Mouse (Mus musculus) CH12.LX (cell line): ENCODE measurements around the gene Slc39a10. TPM values are rescaled to one million over a fixed set of nuclear protein-coding genes. Genes with fewer than 3 reads are reported as not detected.

ENCODE experiments used
- DNase-seq: peaks from one replicate; pipeline ENCODE4 v3.0.0-alpha.2; 2013; ENCODE audit errors: extremely low read depth
- H3K27ac ChIP-seq: 2 replicates; pipeline ENCODE4 v1.5.1; 2012; ENCODE audit warnings: low read depth, mild to moderate bottlenecking, control low read depth, moderate library complexity; ENCODE audit not compliant: insufficient read depth
- H3K27me3 ChIP-seq: replicated peaks from 2 replicates; pipeline ENCODE3; 2012; ENCODE audit warnings: inconsistent platforms
- H3K36me3 ChIP-seq, 2 experiments: replicated peaks in 1 of 2; 2 replicates each; pipeline versions ENCODE3 to v1.6.1; 2012; ENCODE audit warnings: inconsistent platforms in 1 of 2, low read length in 1 of 2, mild to moderate bottlenecking in 1 of 2, mixed read lengths in 1 of 2, moderate library complexity in 1 of 2; ENCODE audit not compliant: control insufficient read depth in 1 of 2, insufficient read depth in 1 of 2
- H3K4me1 ChIP-seq, 2 experiments: 2 replicates each; pipeline ENCODE4 v1.6.1; 2012; ENCODE audit warnings: inconsistent platforms in 1 of 2, moderate library complexity in 1 of 2; ENCODE audit not compliant: insufficient read depth in 2 of 2, control insufficient read depth in 1 of 2
- H3K4me2 ChIP-seq: 2 replicates; pipeline ENCODE4 v1.6.1; 2012; ENCODE audit warnings: low read depth, mild to moderate bottlenecking, control low read depth; ENCODE audit not compliant: poor library complexity, insufficient read depth, severe bottlenecking
- H3K4me3 ChIP-seq, 3 experiments: fragments of 150-350 bp in 1 of 3; sonication (generic) in 1 of 3; replicated peaks in 1 of 3; 2 replicates each; pipeline versions ENCODE3 to v1.5.1; 2011 to 2012; ENCODE audit warnings: low read depth in 2 of 3, low read length in 2 of 3, mild to moderate bottlenecking in 2 of 3, moderate library complexity in 2 of 3, control low read depth in 1 of 3, improper control_type of control experiment in 1 of 3, inconsistent platforms in 1 of 3, mixed read lengths in 1 of 3; ENCODE audit not compliant: poor library complexity in 1 of 3
- H3K79me2 ChIP-seq: replicated peaks from 2 replicates; pipeline ENCODE4 v1.6.1; 2012; ENCODE audit warnings: mild to moderate bottlenecking, moderate library complexity; ENCODE audit not compliant: control insufficient read depth, poor library complexity, insufficient read depth, severe bottlenecking; ENCODE audit errors: extremely low read depth
- H3K9ac ChIP-seq: 2 replicates; pipeline ENCODE4 v1.6.1; 2012; ENCODE audit warnings: low read depth, mild to moderate bottlenecking, control low read depth, moderate library complexity; ENCODE audit not compliant: insufficient read depth
- H3K9me3 ChIP-seq: replicated peaks from 2 replicates; pipeline ENCODE3; 2012; ENCODE audit warnings: low read length, inconsistent platforms, mixed read lengths
- CTCF ChIP-seq, 2 experiments: IDR thresholded peaks in 1 of 2; conservative IDR thresholded peaks in 1 of 2; 2 replicates each; pipeline ENCODE4 v1.5.1; 2011 to 2012; ENCODE audit warnings: low read depth in 2 of 2, low read length in 2 of 2, improper control_type of control experiment in 1 of 2, inconsistent platforms in 1 of 2, mild to moderate bottlenecking in 1 of 2, moderate library complexity in 1 of 2
- GABPA ChIP-seq: IDR thresholded peaks from 2 replicates; pipeline ENCODE4 v1.6.1; 2012; ENCODE audit warnings: low read depth, low read length, improper control_type of control experiment, inconsistent platforms; ENCODE audit not compliant: insufficient replicate concordance
- HCFC1 ChIP-seq: IDR thresholded peaks from 2 replicates; pipeline ENCODE4 v1.6.1; 2012; ENCODE audit warnings: low read depth, mild to moderate bottlenecking, inconsistent platforms, low read length, improper control_type of control experiment
- IRF4 ChIP-seq: IDR thresholded peaks from 2 replicates; pipeline ENCODE4 v1.6.1; 2014; ENCODE audit warnings: low read depth, mild to moderate bottlenecking, inconsistent platforms, low read length, improper control_type of control experiment
- JUND ChIP-seq: conservative IDR thresholded peaks from 2 replicates; pipeline ENCODE4 v1.6.1; 2011; ENCODE audit warnings: low read depth, low read length, improper control_type of control experiment
- KAT2A ChIP-seq: IDR thresholded peaks from 2 replicates; pipeline ENCODE4 v1.6.1; 2012; ENCODE audit warnings: low read length, improper control_type of control experiment, inconsistent platforms; ENCODE audit not compliant: insufficient replicate concordance
- MAZ ChIP-seq: IDR thresholded peaks from 2 replicates; pipeline ENCODE4 v1.6.1; 2012; ENCODE audit warnings: low read depth, mild to moderate bottlenecking, inconsistent platforms, low read length, improper control_type of control experiment, moderate library complexity
- MEF2A ChIP-seq: IDR thresholded peaks from 2 replicates; pipeline ENCODE4 v1.6.1; 2014; ENCODE audit warnings: low read depth, mild to moderate bottlenecking, inconsistent platforms, low read length, improper control_type of control experiment, borderline replicate concordance
- PAX5 ChIP-seq: IDR thresholded peaks from 2 replicates; pipeline ENCODE4 v1.6.1; 2012; ENCODE audit warnings: low read length, inconsistent platforms, mixed read lengths
- POLR2AphosphoS2 ChIP-seq: IDR thresholded peaks from 2 replicates; pipeline ENCODE4 v1.6.1; 2011; ENCODE audit warnings: low read depth, low read length, improper control_type of control experiment
- RCOR1 ChIP-seq: conservative IDR thresholded peaks from 2 replicates; pipeline ENCODE4 v1.6.1; 2012; ENCODE audit warnings: low read depth, mild to moderate bottlenecking, inconsistent platforms, low read length, improper control_type of control experiment
- SIN3A ChIP-seq: IDR thresholded peaks from 2 replicates; pipeline ENCODE4 v1.6.1; 2012; ENCODE audit warnings: low read length, improper control_type of control experiment, inconsistent platforms
- SMC3 ChIP-seq: IDR thresholded peaks from 2 replicates; pipeline ENCODE4 v1.6.1; 2011; ENCODE audit warnings: low read depth, low read length, improper control_type of control experiment
- TBP ChIP-seq: conservative IDR thresholded peaks from 2 replicates; pipeline ENCODE4 v1.6.1; 2011; ENCODE audit warnings: low read depth, low read length, improper control_type of control experiment
- TCF12 ChIP-seq: IDR thresholded peaks from 2 replicates; pipeline ENCODE4 v1.6.1; 2014; ENCODE audit warnings: low read depth, mild to moderate bottlenecking, inconsistent platforms, low read length, improper control_type of control experiment
- USF1 ChIP-seq: IDR thresholded peaks from 2 replicates; pipeline ENCODE4 v1.6.1; 2014; ENCODE audit warnings: low read depth, mild to moderate bottlenecking, inconsistent platforms, low read length, improper control_type of control experiment
- ZMIZ1 ChIP-seq: IDR thresholded peaks from 2 replicates; pipeline ENCODE4 v1.6.1; 2012; ENCODE audit warnings: low read depth, mild to moderate bottlenecking, inconsistent platforms, low read length, improper control_type of control experiment
- ZNF384 ChIP-seq: IDR thresholded peaks from 2 replicates; pipeline ENCODE4 v1.6.1; 2012; ENCODE audit warnings: low read depth, low read length, improper control_type of control experiment, inconsistent platforms
- dilution Hi-C: fragments of 300-500 bp; cut with MboI; formaldehyde crosslinking; loops from 2 replicates; pipeline ENCODE4 v1.14.3; 2020; ENCODE audit warnings: low sequenced_read_pairs; ENCODE audit not compliant: extremely low pct_unique_long_range_greater_than_20kb, extremely low pct_ligation_motif_present
- in situ Hi-C: fragments of 300-500 bp; cut with MboI; formaldehyde crosslinking; loops from 3 replicates; pipeline ENCODE4 v1.14.3; 2019; ENCODE audit warnings: low sequenced_read_pairs, low pct_ligation_motif_present, low pct_unique_long_range_greater_than_20kb, mixed read lengths
- polyA plus RNA-seq: library from polyadenylated mRNA; unstranded; fragments of >175 nt; gene quantifications from 2 replicates; pipeline ENCODE4 v1.2.1, GENCODE M21; 2012; ENCODE audit warnings: low read depth; ENCODE audit not compliant: insufficient read length
- total RNA-seq, 2 experiments: library from RNA; depleted of rRNA; stranded (reverse); fragments of 300-350 nt in 1 of 2; fragments of >200 nt in 1 of 2; gene quantifications; 2 replicates each; pipeline ENCODE4 v1.2.3; 2012 to 2014

The Slc39a10 gene
- total and polyA plus RNA-seq, 3 experiments, result 7.3 to 14.2 (median 11.0) TPM

DNA sequence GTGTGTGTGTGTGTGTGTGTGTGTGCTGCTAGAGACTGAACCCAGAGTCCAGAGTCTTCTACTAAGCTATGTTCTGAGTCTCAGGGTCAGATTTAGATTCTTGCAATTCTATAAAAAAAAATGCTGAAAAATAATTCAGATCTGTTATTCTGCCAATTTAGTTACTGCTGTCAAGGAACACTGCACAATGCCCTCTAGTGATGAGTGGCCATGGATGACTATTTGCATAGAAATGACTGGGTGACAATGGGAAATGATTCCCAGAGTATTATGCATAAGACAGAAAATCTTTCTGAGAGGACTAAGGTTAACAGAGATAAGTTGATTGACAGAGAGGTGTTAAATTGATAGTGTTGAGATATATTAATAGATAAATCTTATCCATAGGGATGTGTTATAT, 32.3 kb upstream of the Slc39a10 start:
- no peak overlapping the region for H3K9ac ChIP-seq
- no peak for DNase-seq
- H3K9me3 ChIP-seq, result no peaks in the 10 kb centered on the region
- no peaks in the 10 kb centered on the region for H3K27me3 ChIP-seq
- peaks cover 4 to 27% of the 10 kb centered on the region in 2 experiments; a peak in 3 of 4 replicates for H3K4me1 ChIP-seq
- no peak overlapping the region for H3K4me2 ChIP-seq
- H3K79me2 ChIP-seq, result no peaks in the 10 kb centered on the region
- TF ChIP-seq TCF12 (no peak), POLR2AphosphoS2 (no peak), ZNF384 (no peak), PAX5 (no peak), KAT2A (no peak)
- dilution Hi-C loops, result no loop called here
- H3K36me3 ChIP-seq, result no peaks in the 10 kb centered on the region
- no peak overlapping the region for H3K4me3 ChIP-seq
- no peak overlapping the region for H3K27ac ChIP-seq
- in situ Hi-C loops, result loop anchor here (10.0 kb wide), 1 partner anchor 70 kb away; no protein-coding TSS in a partner anchor

DNA sequence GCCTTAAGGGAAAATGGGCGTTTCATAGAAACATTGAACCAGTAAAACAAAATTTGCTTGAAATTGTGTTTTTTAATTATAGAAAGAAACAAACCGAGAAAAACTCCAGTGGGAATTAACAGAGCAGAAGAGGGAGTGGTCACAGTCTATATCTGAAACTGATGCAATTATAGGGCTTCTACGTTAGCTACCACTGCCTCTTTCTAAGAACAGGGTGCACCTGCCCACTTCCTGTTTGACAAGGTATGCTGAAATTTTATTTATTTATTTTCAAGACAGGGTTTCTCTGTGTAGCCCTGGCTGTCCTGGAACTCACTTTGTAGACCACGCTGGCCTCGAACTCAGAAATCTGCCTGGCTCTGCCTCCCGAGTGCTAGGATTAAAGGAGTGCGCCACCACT, 30.3 kb upstream of the Slc39a10 start:
- TF ChIP-seq HCFC1 (no peak), JUND (no peak), USF1 (no peak), ZMIZ1 (no peak), POLR2AphosphoS2 (no peak), GABPA (no peak), SIN3A (no peak), IRF4 (no peak), RCOR1 (no peak), SMC3 (no peak), TCF12 (no peak), TBP (no peak), ZNF384 (no peak), MEF2A (no peak), MAZ (no peak), CTCF (conservative IDR thresholded peaks at IDR 0.05 in 1 of 2, IDR thresholded peaks at IDR 0.05 in 1 of 2; ENCODE audit: low read depth in 2 of 2, low read length in 2 of 2) (no peak)
- Histone ChIP-seq H3K79me2 (no peaks in the 10 kb centered on the region), H3K9me3 (no peaks in the 10 kb centered on the region), H3K36me3 (no peaks in the 10 kb centered on the region), H3K9ac (no peak overlapping the region), H3K27me3 (no peaks in the 10 kb centered on the region), H3K4me2 (no peak overlapping the region), H3K4me1 (peaks cover 4 to 35% of the 10 kb centered on the region in 2 experiments; a peak in 3 of 4 replicates), H3K27ac (no peak overlapping the region), H3K4me3 (no peak overlapping the region)
- DNase-seq, result no peak
- in situ Hi-C loops (loop anchor here (10.0 kb wide), 1 partner anchor 68 kb away; no protein-coding TSS in a partner anchor), dilution Hi-C loops (no loop called here)
